Mouse (Mus musculus) stomach, postnatal 0 days (tissue): ENCODE data around the gene Krt32. TPM values are rescaled to one million over a fixed set of nuclear protein-coding genes. Genes with fewer than 3 reads are reported as not detected.

Experiments
- ATAC-seq: fragments of 200-750 bp; cut with Nextera tagmentation; 2 replicates; pipeline ENCODE4 v1.8.0; 2017; ENCODE audit not compliant: low FRiP score, low TSS enrichment
- DNase-seq: peaks from one replicate; pipeline ENCODE4 v3.0.0-alpha.2; 2016; ENCODE audit warnings: low spot score
- H3K27ac ChIP-seq: fragments of 300-500 bp; sonication (generic); replicated peaks from 2 replicates; pipeline ENCODE4 v1.5.1; 2014; ENCODE audit warnings: mild to moderate bottlenecking, control low read depth
- H3K27me3 ChIP-seq: fragments of 300-500 bp; sonication (generic); 2 replicates; pipeline ENCODE4 v1.6.1; 2014; ENCODE audit warnings: low read length; ENCODE audit not compliant: control insufficient read depth, insufficient read depth
- H3K36me3 ChIP-seq: fragments of 300-500 bp; sonication (generic); 2 replicates; pipeline ENCODE4 v1.6.1; 2014; ENCODE audit warnings: low read length, mixed read lengths; ENCODE audit not compliant: control insufficient read depth, insufficient read depth
- H3K4me1 ChIP-seq: fragments of 300-500 bp; sonication (generic); replicated peaks from 2 replicates; pipeline ENCODE4 v1.6.1; 2014; ENCODE audit warnings: antibody characterized with exemption; ENCODE audit not compliant: control insufficient read depth, insufficient read depth
- H3K4me2 ChIP-seq: fragments of 300-500 bp; sonication (generic); replicated peaks from 2 replicates; pipeline ENCODE4 v1.6.1; 2014; ENCODE audit warnings: low read depth, mild to moderate bottlenecking, control low read depth, moderate library complexity
- H3K4me3 ChIP-seq: fragments of 300-500 bp; sonication (generic); 2 replicates; pipeline ENCODE4 v1.5.1; 2014; ENCODE audit warnings: low read depth, low read length, control low read depth
- H3K9ac ChIP-seq: fragments of 300-500 bp; sonication (generic); 2 replicates; pipeline ENCODE4 v1.6.1; 2014; ENCODE audit warnings: mild to moderate bottlenecking, low read length, control low read depth, mixed read lengths
- H3K9me3 ChIP-seq: fragments of 300-500 bp; sonication (generic); 2 replicates; pipeline ENCODE4 v1.6.1; 2016; ENCODE audit warnings: low read length; ENCODE audit not compliant: control insufficient read depth
- CTCF ChIP-seq: IDR thresholded peaks from 2 replicates; pipeline ENCODE4 v1.5.1; 2016; ENCODE audit warnings: antibody characterized with exemption, low read depth, mild to moderate bottlenecking, moderate library complexity
- EP300 ChIP-seq: optimal IDR thresholded peaks from 2 replicates; pipeline ENCODE3; 2016; ENCODE audit warnings: antibody characterized with exemption
- WGBS: fragments of 180-500 bp; shearing (Covaris S2); extraction: QIAGEN DNeasy Blood & Tissue Kit; methylation state at CpG from one replicate; pipeline ENCODE4 v1.1.7; 2014; 5-methylcytosine and 5-hydroxymethylcytosine counted together
- polyA plus RNA-seq: library from polyadenylated mRNA; unstranded; fragments of >200 nt; fragmentation: Nextera tagmentation; extraction: Ambion mirVana; gene quantifications from 2 replicates; pipeline ENCODE4 v1.2.1, GENCODE M21; 2015

The Krt32 gene
- polyA plus RNA-seq, 1 experiment from 2014 or later: 0.65 TPM

- H3K36me3 ChIP-seq: no peaks in the 10 kb centered on the region
- DNase-seq (no peak), ATAC-seq (no peak)
- H3K9me3 ChIP-seq: no peaks in the 10 kb centered on the region
- no peak overlapping the region for H3K9ac ChIP-seq
- TF ChIP-seq CTCF: no peak
- TF ChIP-seq EP300: no peak
- no peaks in the 10 kb centered on the region for H3K4me1 ChIP-seq
- no peak overlapping the region for H3K4me3 ChIP-seq
- no peak overlapping the region for H3K4me2 ChIP-seq
- H3K27me3 ChIP-seq: no peaks in the 10 kb centered on the region
- WGBS: 74% methylated on average over 6 of the region's 6 CpGs
- no peak overlapping the region for H3K27ac ChIP-seq
Observed at GRCm38 (mm10) chr11:100046303-100046866, 41.6 kb downstream of the Krt32 start.

- H3K27me3 ChIP-seq: no peaks in the 10 kb centered on the region
- no peak within 1 kb of the TSS for H3K4me3 ChIP-seq
- 86% methylated on average over 6 of the region's 6 CpGs for WGBS
- H3K36me3 ChIP-seq: no peaks in the 10 kb centered on the region
- no peak within 1 kb of the TSS for H3K4me2 ChIP-seq
- no peak within 1 kb of the TSS for H3K27ac ChIP-seq
- no peak for TF ChIP-seq EP300
- TF ChIP-seq CTCF: no peak
- ATAC-seq (no peak), DNase-seq (no peak)
- no peaks in the 10 kb centered on the region for H3K4me1 ChIP-seq
- H3K9me3 ChIP-seq: no peaks in the 10 kb centered on the region
- no peak within 1 kb of the TSS for H3K9ac ChIP-seq
Observed at GRCm38 (mm10) chr11:100041454-100041853, 46.6 kb downstream of the Krt32 start, which contains the start of gene Krt34. Gene Krt34 (minus strand): TSS chr11:100041554.

Other genes starting within 250 kb of the Krt32 start
- not detected in 2 replicates for gene Krtap4-16, start 236.6 kb downstream of the Krt32 start, polyA plus RNA-seq
- not detected in 2 replicates for gene Gm11568, start 230.3 kb downstream of the Krt32 start, polyA plus RNA-seq
- gene Gm11559, start 223.8 kb downstream of the Krt32 start, polyA plus RNA-seq: not detected in 2 replicates
- gene Krtap9-1, start 214.8 kb downstream of the Krt32 start, polyA plus RNA-seq: not detected in 2 replicates
- not detected in 2 replicates for gene Gm11567, start 209.0 kb downstream of the Krt32 start, polyA plus RNA-seq
- gene Krtap31-1, start 180.3 kb downstream of the Krt32 start, polyA plus RNA-seq: not detected in 2 replicates
- not detected in 2 replicates for gene Gm11565, start 173.5 kb downstream of the Krt32 start, polyA plus RNA-seq
- not detected in 2 replicates for gene Krtap31-2, start 151.9 kb downstream of the Krt32 start, polyA plus RNA-seq
- not detected in 2 replicates for gene Krtap9-5, start 139.8 kb downstream of the Krt32 start, polyA plus RNA-seq
- gene Krtap29-1, start 109.2 kb downstream of the Krt32 start, polyA plus RNA-seq: not detected in 2 replicates
- gene Krtap16-1, start 101.6 kb downstream of the Krt32 start, polyA plus RNA-seq: 0.10 TPM in 1 of 2 replicates, not detected in the other
- gene Krtap17-1, start 94.2 kb downstream of the Krt32 start, polyA plus RNA-seq: 0.25 and 0.27 TPM in 2 replicates
- 0.05 and 0.17 TPM in 2 replicates for gene Krt33a, start 72.0 kb downstream of the Krt32 start, polyA plus RNA-seq
- gene Krt33b, start 58.4 kb downstream of the Krt32 start, polyA plus RNA-seq: 0.06 TPM in 1 of 2 replicates, not detected in the other
- 0.99 and 1.0 TPM in 2 replicates for gene Krt34, start 46.7 kb downstream of the Krt32 start, polyA plus RNA-seq
- gene Krt31, start 37.7 kb downstream of the Krt32 start, polyA plus RNA-seq: not detected in 2 replicates
- gene Krt35, start 8.0 kb upstream of the Krt32 start, polyA plus RNA-seq: 0.21 and 0.33 TPM in 2 replicates
- 0.30 and 0.48 TPM in 2 replicates for gene Krt36, start 17.4 kb upstream of the Krt32 start, polyA plus RNA-seq
- 2,802 and 3,195 TPM in 2 replicates for gene Krt13, start 33.3 kb upstream of the Krt32 start, polyA plus RNA-seq
- gene Krt15, start 47.7 kb upstream of the Krt32 start, polyA plus RNA-seq: 758 and 921 TPM in 2 replicates
- 1,512 and 1,618 TPM in 2 replicates for gene Krt19, start 60.4 kb upstream of the Krt32 start, polyA plus RNA-seq
- gene Krt9, start 105.0 kb upstream of the Krt32 start, polyA plus RNA-seq: 0.04 TPM in 1 of 2 replicates, not detected in the other
- 279 and 287 TPM in 2 replicates for gene Krt14, start 119.3 kb upstream of the Krt32 start, polyA plus RNA-seq
- 2.1 and 4.0 TPM in 2 replicates for gene Krt16, start 160.7 kb upstream of the Krt32 start, polyA plus RNA-seq
- gene Krt17, start 172.8 kb upstream of the Krt32 start, polyA plus RNA-seq: 46.4 and 63.4 TPM in 2 replicates
- 0.10 and 0.12 TPM in 2 replicates for gene Krt42, start 181.6 kb upstream of the Krt32 start, polyA plus RNA-seq
- gene Eif1, start 231.7 kb upstream of the Krt32 start, polyA plus RNA-seq: 1,487 and 1,495 TPM in 2 replicates
- 52.0 and 84.7 TPM in 2 replicates for gene Gast, start 246.2 kb upstream of the Krt32 start, polyA plus RNA-seq